20 mouse cellular contexts compared by ENCODE assay signal in the genomic region with DNA sequence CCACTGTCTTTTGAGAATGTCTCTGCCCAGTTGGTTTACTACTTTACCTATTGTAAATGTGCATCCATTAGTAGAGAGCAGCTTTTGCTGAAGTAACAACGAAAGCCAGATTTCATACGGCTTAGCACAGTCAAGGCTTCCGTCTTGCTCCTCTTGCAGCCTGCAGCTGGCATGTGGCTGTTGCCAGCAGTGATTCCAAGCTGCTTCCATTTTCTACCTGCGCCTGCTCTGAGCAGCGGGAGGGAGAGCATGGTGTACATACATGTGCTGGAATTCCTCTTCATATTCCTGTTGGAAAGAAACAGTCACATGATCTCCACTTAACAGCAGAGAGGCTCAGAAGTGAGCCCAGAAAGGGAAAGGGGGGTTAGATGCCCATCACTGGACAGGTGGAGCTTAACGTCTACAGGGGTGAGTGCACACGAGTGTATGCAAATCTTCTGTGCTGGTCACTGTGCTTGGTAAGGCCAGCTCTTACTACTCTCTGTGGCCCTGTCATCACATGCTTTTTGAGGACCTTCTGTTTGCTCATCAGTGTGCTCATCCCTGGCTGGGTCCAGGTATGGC. TPM values are rescaled to one million over a fixed set of nuclear protein-coding genes. Genes with fewer than 3 reads are reported as not detected.
DNase-seq lines count a peak whose midpoint lies in the region; ATAC-seq and TF ChIP-seq lines count a peak whose summit lies in the region.
"Had no signal": no experiment of that assay in that cellular context is flagged by ENCODE, and none has a peak within 500 bp of the region (broad histone marks: within the 10 kb centered on the region; RNA-seq: fewer than 3 reads in every experiment).

No protein-coding gene starts in this region.

- no peak overlapping the region for H3K4me3 ChIP-seq in forebrain, embryonic 14.5 days (ENCODE audit: low read depth, low read length)
- H3K4me3 ChIP-seq in forebrain, embryonic 12.5 days (replicated peaks) = no peak overlapping the region
- H3K4me3 ChIP-seq in lung, embryonic 14.5 days (ENCODE audit: low read depth, low read length) = no peak overlapping the region
- H3K4me3 ChIP-seq in neural tube, embryonic 13.5 days = no peak overlapping the region
- H3K4me3 ChIP-seq in neural tube, embryonic 15.5 days (replicated peaks) = no peak overlapping the region
- H3K4me3 ChIP-seq: embryonic facial prominence, embryonic 10.5 days; gastrocnemius, adult 2 months; heart, embryonic 13.5 days; limb, embryonic 12.5 days; liver, embryonic 12.5 days had no signal

- TF ChIP-seq CTCF in lung, embryonic 14.5 days (IDR thresholded peaks at IDR 0.05; ENCODE audit: low read depth) = no peak

- H3K4me2 ChIP-seq in forebrain, embryonic 14.5 days (ENCODE audit: low read length) = no peak overlapping the region
- no peak overlapping the region for H3K4me2 ChIP-seq in forebrain, embryonic 12.5 days
- no peak overlapping the region for H3K4me2 ChIP-seq in lung, embryonic 14.5 days
- no peak overlapping the region for H3K4me2 ChIP-seq in neural tube, embryonic 13.5 days
- H3K4me2 ChIP-seq in neural tube, embryonic 15.5 days = no peak overlapping the region
- H3K4me2 ChIP-seq: heart, embryonic 13.5 days; limb, embryonic 12.5 days; liver, embryonic 12.5 days had no signal

- H3K27ac ChIP-seq in forebrain, embryonic 14.5 days (ENCODE audit: low read depth, low read length) = no peak overlapping the region
- no peak overlapping the region for H3K27ac ChIP-seq in forebrain, embryonic 12.5 days
- H3K27ac ChIP-seq in lung, embryonic 14.5 days (ENCODE audit: low read depth) = no peak overlapping the region
- H3K27ac ChIP-seq in neural tube, embryonic 13.5 days (replicated peaks) = 0 out of 2 replicates have a peak overlapping the region, but pooled peaks have one; percentile 6
- no peak overlapping the region for H3K27ac ChIP-seq in neural tube, embryonic 15.5 days (replicated peaks)
- H3K27ac ChIP-seq: embryonic facial prominence, embryonic 10.5 days; gastrocnemius, adult 2 months; heart, embryonic 13.5 days; limb, embryonic 12.5 days; liver, embryonic 12.5 days had no signal

- no peaks in the 10 kb centered on the region for H3K27me3 ChIP-seq in forebrain, embryonic 14.5 days (replicated peaks; ENCODE audit: control insufficient read depth, insufficient read depth, low read length)
- H3K27me3 ChIP-seq in forebrain, embryonic 12.5 days = no peaks in the 10 kb centered on the region
- no peaks in the 10 kb centered on the region for H3K27me3 ChIP-seq in lung, embryonic 14.5 days (ENCODE audit: insufficient read depth, low read length)
- H3K27me3 ChIP-seq in neural tube, embryonic 13.5 days = no peaks in the 10 kb centered on the region
- H3K27me3 ChIP-seq in neural tube, embryonic 15.5 days (replicated peaks) = no peaks in the 10 kb centered on the region
- H3K27me3 ChIP-seq: heart, embryonic 13.5 days; liver, embryonic 12.5 days; Patski had no signal

- H3K4me1 ChIP-seq in forebrain, embryonic 14.5 days (ENCODE audit: control insufficient read depth, insufficient read depth, low read length) = peaks cover 3% of the 10 kb centered on the region; the same call in 1 of the 2 replicates
- peaks cover 21% of the 10 kb centered on the region for H3K4me1 ChIP-seq in forebrain, embryonic 12.5 days
- no peaks in the 10 kb centered on the region for H3K4me1 ChIP-seq in lung, embryonic 14.5 days (ENCODE audit: insufficient read depth)
- H3K4me1 ChIP-seq in neural tube, embryonic 13.5 days (replicated peaks) = peaks cover 13% of the 10 kb centered on the region
- peaks cover 4% of the 10 kb centered on the region; the same call in 1 of the 2 replicates for H3K4me1 ChIP-seq in neural tube, embryonic 15.5 days
- H3K4me1 ChIP-seq: heart, embryonic 13.5 days; liver, embryonic 12.5 days had no signal

- ATAC-seq in forebrain, embryonic 14.5 days = peak; percentile 37; the same call in 1 of the 2 replicates
- no peak for ATAC-seq in forebrain, embryonic 12.5 days (ENCODE audit: low FRiP score)
- ATAC-seq in lung, embryonic 14.5 days (ENCODE audit: insufficient read depth) = peak; percentile 60; the same call in 1 of the 2 replicates
- ATAC-seq in neural tube, embryonic 13.5 days (ENCODE audit: low read depth) = no peak
- no peak for ATAC-seq in neural tube, embryonic 15.5 days (ENCODE audit: low FRiP score)
- no peak for ATAC-seq in granulocyte monocyte progenitor cell, adult 5-6 weeks (replicated peaks; ENCODE audit: poor library complexity, severe bottlenecking)
- ATAC-seq: CD4-positive, CD25-positive, alpha-beta regulatory T cell, adult 4 months; liver, embryonic 12.5 days; Patski had no signal

- H3K36me3 ChIP-seq in forebrain, embryonic 14.5 days (ENCODE audit: control insufficient read depth, insufficient read depth, low read length) = no peaks in the 10 kb centered on the region
- no peaks in the 10 kb centered on the region for H3K36me3 ChIP-seq in forebrain, embryonic 12.5 days (replicated peaks)
- H3K36me3 ChIP-seq in lung, embryonic 14.5 days (ENCODE audit: insufficient read depth) = no peaks in the 10 kb centered on the region
- no peaks in the 10 kb centered on the region for H3K36me3 ChIP-seq in neural tube, embryonic 13.5 days
- H3K36me3 ChIP-seq in neural tube, embryonic 15.5 days = no peaks in the 10 kb centered on the region
- H3K36me3 ChIP-seq: heart, embryonic 13.5 days; limb, embryonic 12.5 days; liver, embryonic 12.5 days had no signal

- H3K9me3 ChIP-seq in forebrain, embryonic 14.5 days (replicated peaks; ENCODE audit: control insufficient read depth, low read length) = no peaks in the 10 kb centered on the region
- no peaks in the 10 kb centered on the region for H3K9me3 ChIP-seq in forebrain, embryonic 12.5 days
- H3K9me3 ChIP-seq in lung, embryonic 14.5 days (ENCODE audit: low read depth, low read length) = no peaks in the 10 kb centered on the region
- H3K9me3 ChIP-seq in neural tube, embryonic 13.5 days = peaks cover 4% of the 10 kb centered on the region; the same call in 1 of the 2 replicates
- H3K9me3 ChIP-seq in neural tube, embryonic 15.5 days (replicated peaks) = no peaks in the 10 kb centered on the region
- H3K9me3 ChIP-seq: embryonic facial prominence, embryonic 10.5 days; heart, embryonic 13.5 days; limb, embryonic 12.5 days; liver, embryonic 12.5 days had no signal

- 57% methylated on average over 7 of the region's 7 CpGs for WGBS in forebrain, embryonic 14.5 days
- 67% methylated on average over 7 of the region's 7 CpGs for WGBS in forebrain, embryonic 12.5 days
- WGBS in lung, embryonic 14.5 days = 67% methylated on average over 7 of the region's 7 CpGs
- 60% methylated on average over 7 of the region's 7 CpGs for WGBS in neural tube, embryonic 13.5 days
- WGBS in neural tube, embryonic 15.5 days = 55% methylated on average over 7 of the region's 7 CpGs

- H3K9ac ChIP-seq in forebrain, embryonic 14.5 days (ENCODE audit: low read length) = no peak overlapping the region
- no peak overlapping the region for H3K9ac ChIP-seq in forebrain, embryonic 12.5 days
- H3K9ac ChIP-seq in lung, embryonic 14.5 days = no peak overlapping the region
- H3K9ac ChIP-seq in neural tube, embryonic 13.5 days = no peak overlapping the region
- no peak overlapping the region for H3K9ac ChIP-seq in neural tube, embryonic 15.5 days (replicated peaks)
- H3K9ac ChIP-seq: heart, embryonic 13.5 days; limb, embryonic 12.5 days; liver, embryonic 12.5 days had no signal

- peak; percentile 31 for DNase-seq in forebrain, embryonic 14.5 days (ENCODE audit: low spot score)
- DNase-seq in lung, embryonic 14.5 days = no peak
- no peak for DNase-seq in lung, postnatal 14 days
- DNase-seq: adrenal gland, adult 8-10 months; cerebellum, adult 9-10 months; gastrocnemius, adult 2 months; heart, adult 11 months; heart, postnatal 36 days; kidney, adult 8-10 months; thymus, postnatal 25 days had no signal

RNA-seq across cellular contexts. Expression of a gene that starts 53.1 kb away (rescaled TPM):
- 42.5 and 43.5 TPM in 2 replicates for polyA plus RNA-seq in forebrain, embryonic 14.5 days (2014; fragmentation: Nextera tagmentation; extraction: Ambion mirVana)
- 63.6 and 68.3 TPM in 2 replicates for polyA plus RNA-seq in forebrain, embryonic 12.5 days (2016; fragmentation: Nextera tagmentation; extraction: Ambion mirVana)
- polyA plus RNA-seq in lung, embryonic 14.5 days (2014; fragmentation: Nextera tagmentation; extraction: Ambion mirVana) = 38.6 and 41.7 TPM in 2 replicates
- 38.7 and 40.0 TPM in 2 replicates for polyA plus RNA-seq in neural tube, embryonic 13.5 days (2015; fragmentation: Nextera tagmentation; extraction: Ambion mirVana)
- 27.5 and 29.5 TPM in 2 replicates for polyA plus RNA-seq in neural tube, embryonic 15.5 days (2015; fragmentation: Nextera tagmentation; extraction: Ambion mirVana)
- 21.3 TPM in 2 replicates for total RNA-seq in granulocyte monocyte progenitor cell, adult 5-6 weeks (2014; fragmentation: Nextera tagmentation)
- 22.5 and 26.3 TPM in 2 replicates for total RNA-seq in granulocyte monocyte progenitor cell, adult 5-6 weeks (2017)

Comparison
In these comparisons a context has a peak if more than half of its experiments do, and no peak if none do; other contexts are left out.
1. ATAC-seq: peak in forebrain, embryonic 14.5 days (single experiment) and lung, embryonic 14.5 days (single experiment); none in forebrain, embryonic 12.5 days (single experiment), neural tube, embryonic 13.5 days (single experiment), neural tube, embryonic 15.5 days (single experiment) and granulocyte monocyte progenitor cell, adult 5-6 weeks (single experiment).